Mouse (Mus musculus) frontal cortex, postnatal 36 days (tissue): ENCODE data around the gene Gmip.

Source experiments
- DNase-seq, 2 experiments: peaks; one replicate each; pipeline ENCODE4 v3.0.0; 2022; ENCODE audit warnings: low spot score in 2 of 2

Gmip gene

GRCm38 (mm10) chr8:69803366-69803765 lies 5.1 kb upstream of the Gmip start:
- no peak for DNase-seq

GRCm38 (mm10) chr8:69804537-69804936 lies 3.9 kb upstream of the Gmip start:
- DNase-seq: no peak

GRCm38 (mm10) chr8:69805086-69805485 lies 3.4 kb upstream of the Gmip start:
- no peak for DNase-seq

GRCm38 (mm10) chr8:69805491-69805890 lies 3.0 kb upstream of the Gmip start:
- DNase-seq: no peak

- no peak for DNase-seq
These were observed 1.2 kb upstream of the Gmip start for GRCm38 (mm10) chr8:69807236-69807635.

- no peak for DNase-seq
These were observed 455 bp downstream of the Gmip start for GRCm38 (mm10) chr8:69808864-69809403.

GRCm38 (mm10) chr8:69809820-69810219 lies 1.3 kb downstream of the Gmip start:
- no peak for DNase-seq

GRCm38 (mm10) chr8:69814881-69815280 lies 6.4 kb downstream of the Gmip start:
- no peak for DNase-seq

- DNase-seq: no peak
These were observed 6.9 kb downstream of the Gmip start for GRCm38 (mm10) chr8:69815396-69815795.

- DNase-seq: no peak
These were observed 12.0 kb downstream of the Gmip start for GRCm38 (mm10) chr8:69820466-69820865.

GRCm38 (mm10) chr8:69821971-69822385 lies 13.5 kb downstream of the Gmip start:
- no peak for DNase-seq

- DNase-seq: no peak
These were observed 14.1 kb downstream of the Gmip start, which contains the start of gene Lpar2 for GRCm38 (mm10) chr8:69822386-69823191. Gene Lpar2 (plus strand): TSS chr8:69822429.

- no peak for DNase-seq
These were observed 17.9 kb downstream of the Gmip start for GRCm38 (mm10) chr8:69826371-69826770.

- peak; percentile 95 to 96 for DNase-seq
These were observed 23.9 kb downstream of the Gmip start, which contains the start of gene Pbx4 for GRCm38 (mm10) chr8:69832298-69832853. Gene Pbx4 (plus strand): TSS chr8:69832491.

- DNase-seq: no peak
These were observed 28.7 kb downstream of the Gmip start for GRCm38 (mm10) chr8:69837057-69837682.

GRCm38 (mm10) chr8:69847167-69848065 lies 38.9 kb downstream of the Gmip start:
- no peak for DNase-seq

GRCm38 (mm10) chr8:69848951-69849350 lies 40.5 kb downstream of the Gmip start:
- DNase-seq: no peak

- DNase-seq: no peak
These were observed 41.4 kb downstream of the Gmip start for GRCm38 (mm10) chr8:69849899-69850298.

GRCm38 (mm10) chr8:69850926-69851506 lies 42.5 kb downstream of the Gmip start:
- DNase-seq: no peak

GRCm38 (mm10) chr8:69853869-69854268 lies 45.4 kb downstream of the Gmip start:
- DNase-seq: no peak

GRCm38 (mm10) chr8:69860807-69861206 lies 52.3 kb downstream of the Gmip start:
- no peak for DNase-seq
